Mouse (Mus musculus) embryonic facial prominence, embryonic 11.5 days (tissue): ENCODE data around the gene Kcnq5. TPM values are rescaled to one million over a fixed set of nuclear protein-coding genes. Genes with fewer than 3 reads are reported as not detected.

Source experiments
- ATAC-seq: fragments of 200-750 bp; cut with Nextera tagmentation; replicated peaks from 2 replicates; pipeline ENCODE4 v1.8.0; 2017; ENCODE audit warnings: low read depth; ENCODE audit not compliant: insufficient number of reproducible peaks, low FRiP score, low TSS enrichment
- DNase-seq: peaks from one replicate; pipeline ENCODE4 v3.0.0-alpha.2; 2015; ENCODE audit warnings: low spot score
- H3K27ac ChIP-seq: fragments of 300-500 bp; sonication (generic); replicated peaks from 2 replicates; pipeline ENCODE4 v1.5.1; 2014; ENCODE audit warnings: mild to moderate bottlenecking, low read depth, low read length, control low read depth
- H3K27me3 ChIP-seq: fragments of 300-500 bp; sonication (generic); 2 replicates; pipeline ENCODE4 v1.6.1; 2014; ENCODE audit warnings: mild to moderate bottlenecking, low read length, moderate library complexity, mixed read lengths; ENCODE audit not compliant: control insufficient read depth, insufficient read depth
- H3K36me3 ChIP-seq: fragments of 300-500 bp; sonication (generic); replicated peaks from 2 replicates; pipeline ENCODE4 v1.6.1; 2014; ENCODE audit warnings: low read depth, mild to moderate bottlenecking, low read length, moderate library complexity, mixed read lengths; ENCODE audit not compliant: control insufficient read depth, insufficient read depth
- H3K4me1 ChIP-seq: fragments of 300-500 bp; sonication (generic); 2 replicates; pipeline ENCODE4 v1.6.1; 2014; ENCODE audit warnings: low read length, mixed read lengths; ENCODE audit not compliant: control insufficient read depth, insufficient read depth
- H3K4me2 ChIP-seq: fragments of 300-500 bp; sonication (generic); 2 replicates; pipeline ENCODE4 v1.6.1; 2014; ENCODE audit warnings: low read depth, mild to moderate bottlenecking, control low read depth, low read length, moderate library complexity
- H3K4me3 ChIP-seq: fragments of 300-500 bp; sonication (generic); 2 replicates; pipeline ENCODE4 v1.5.1; 2014; ENCODE audit warnings: low read depth, low read length, control low read depth
- H3K9ac ChIP-seq: fragments of 300-500 bp; sonication (generic); replicated peaks from 2 replicates; pipeline ENCODE4 v1.6.1; 2014; ENCODE audit warnings: mild to moderate bottlenecking, control low read depth, low read length
- H3K9me3 ChIP-seq: fragments of 300-500 bp; sonication (generic); replicated peaks from 2 replicates; pipeline ENCODE4 v1.6.1; 2016; ENCODE audit warnings: mild to moderate bottlenecking, low read length, inconsistent platforms, mixed read lengths; ENCODE audit not compliant: control insufficient read depth
- WGBS: fragments of 180-500 bp; shearing (Covaris S2); extraction: QIAGEN DNeasy Blood & Tissue Kit; methylation state at CpG from one replicate; pipeline ENCODE4 v1.1.7; 2014; 5-methylcytosine and 5-hydroxymethylcytosine counted together
- polyA plus RNA-seq: library from polyadenylated mRNA; unstranded; fragments of >200 nt; fragmentation: Nextera tagmentation; extraction: Ambion mirVana; gene quantifications from 2 replicates; pipeline ENCODE4 v1.2.1, GENCODE M21; 2014

The Kcnq5 gene
- polyA plus RNA-seq, 1 experiment from 2014 or later, result 1.1 TPM

GRCm38 (mm10) chr1:21520116-21520645, 441.6 kb downstream of the Kcnq5 start:
- ATAC-seq (no peak), DNase-seq (no peak)
- Histone ChIP-seq H3K27ac (no peak overlapping the region), H3K4me2 (no peak overlapping the region), H3K36me3 (no peaks in the 10 kb centered on the region), H3K9ac (no peak overlapping the region), H3K4me1 (no peaks in the 10 kb centered on the region), H3K4me3 (no peak overlapping the region), H3K9me3 (no peaks in the 10 kb centered on the region), H3K27me3 (no peaks in the 10 kb centered on the region)
- WGBS, result 82% methylated on average over 10 of the region's 10 CpGs

- Histone ChIP-seq H3K9me3 (no peaks in the 10 kb centered on the region), H3K4me1 (no peaks in the 10 kb centered on the region), H3K9ac (no peak overlapping the region), H3K27ac (no peak overlapping the region), H3K4me2 (no peak overlapping the region), H3K36me3 (no peaks in the 10 kb centered on the region), H3K27me3 (no peaks in the 10 kb centered on the region), H3K4me3 (no peak overlapping the region)
- no peak for ATAC-seq
- DNase-seq, result no peak
- 86% methylated on average over 7 of the region's 7 CpGs for WGBS
These were observed 455.1 kb downstream of the Kcnq5 start for GRCm38 (mm10) chr1:21506665-21507064.

GRCm38 (mm10) chr1:21499815-21500534, 461.8 kb downstream of the Kcnq5 start:
- H3K9ac ChIP-seq, result no peak overlapping the region
- no peaks in the 10 kb centered on the region for H3K36me3 ChIP-seq
- no peak overlapping the region for H3K4me2 ChIP-seq
- no peaks in the 10 kb centered on the region for H3K27me3 ChIP-seq
- H3K4me1 ChIP-seq, result no peaks in the 10 kb centered on the region
- H3K27ac ChIP-seq, result no peak overlapping the region
- no peak for ATAC-seq
- no peak for DNase-seq
- no peaks in the 10 kb centered on the region for H3K9me3 ChIP-seq
- 40% methylated on average over 10 of the region's 10 CpGs for WGBS
- no peak overlapping the region for H3K4me3 ChIP-seq

- no peak for ATAC-seq
- no peaks in the 10 kb centered on the region for H3K4me1 ChIP-seq
- H3K9ac ChIP-seq, result no peak overlapping the region
- no peak for DNase-seq
- no peak overlapping the region for H3K4me3 ChIP-seq
- no peak overlapping the region for H3K27ac ChIP-seq
- no peaks in the 10 kb centered on the region for H3K9me3 ChIP-seq
- WGBS, result 91% methylated on average over 3 of the region's 3 CpGs
- no peaks in the 10 kb centered on the region for H3K27me3 ChIP-seq
- H3K4me2 ChIP-seq, result no peak overlapping the region
- no peaks in the 10 kb centered on the region for H3K36me3 ChIP-seq
These were observed 465.4 kb downstream of the Kcnq5 start for GRCm38 (mm10) chr1:21496307-21496706.

GRCm38 (mm10) chr1:21488645-21489044, 473.1 kb downstream of the Kcnq5 start:
- 86% methylated on average over 3 of the region's 3 CpGs for WGBS
- ATAC-seq, result no peak
- no peak for DNase-seq

GRCm38 (mm10) chr1:21486266-21486665, 475.5 kb downstream of the Kcnq5 start:
- DNase-seq (no peak), ATAC-seq (no peak)
- Histone ChIP-seq H3K4me3 (no peak overlapping the region), H3K27me3 (no peaks in the 10 kb centered on the region), H3K9ac (no peak overlapping the region), H3K4me2 (no peak overlapping the region), H3K4me1 (no peaks in the 10 kb centered on the region), H3K36me3 (no peaks in the 10 kb centered on the region), H3K27ac (no peak overlapping the region), H3K9me3 (no peaks in the 10 kb centered on the region)
- WGBS, result 56% methylated on average over 5 of the region's 5 CpGs

More at GRCm38 (mm10) chr1:21488645-21489044, 473.1 kb downstream of the Kcnq5 start:
- no peak overlapping the region for H3K4me3 ChIP-seq
- H3K9ac ChIP-seq, result no peak overlapping the region
- H3K9me3 ChIP-seq, result no peaks in the 10 kb centered on the region
- no peaks in the 10 kb centered on the region for H3K4me1 ChIP-seq
- H3K36me3 ChIP-seq, result no peaks in the 10 kb centered on the region
- no peak overlapping the region for H3K27ac ChIP-seq
- no peak overlapping the region for H3K4me2 ChIP-seq
- no peaks in the 10 kb centered on the region for H3K27me3 ChIP-seq

- Histone ChIP-seq H3K36me3 (no peaks in the 10 kb centered on the region), H3K4me1 (no peaks in the 10 kb centered on the region), H3K27ac (no peak overlapping the region), H3K4me3 (no peak overlapping the region), H3K27me3 (no peaks in the 10 kb centered on the region), H3K4me2 (no peak overlapping the region), H3K9me3 (no peaks in the 10 kb centered on the region), H3K9ac (no peak overlapping the region)
- DNase-seq, result no peak
- 80% methylated on average over 6 of the region's 6 CpGs for WGBS
- ATAC-seq, result no peak
These were observed 492.4 kb downstream of the Kcnq5 start for GRCm38 (mm10) chr1:21469311-21469710.

GRCm38 (mm10) chr1:21466431-21466830, 495.3 kb downstream of the Kcnq5 start:
- H3K27me3 ChIP-seq, result no peaks in the 10 kb centered on the region
- H3K4me3 ChIP-seq, result no peak overlapping the region
- ATAC-seq (no peak), DNase-seq (no peak)
- no peak overlapping the region for H3K9ac ChIP-seq
- no peaks in the 10 kb centered on the region for H3K36me3 ChIP-seq
- H3K9me3 ChIP-seq, result no peaks in the 10 kb centered on the region
- no peak overlapping the region for H3K27ac ChIP-seq
- H3K4me2 ChIP-seq, result no peak overlapping the region
- no peaks in the 10 kb centered on the region for H3K4me1 ChIP-seq
- 84% methylated on average over 4 of the region's 4 CpGs for WGBS
